Mouse (Mus musculus) hindbrain, embryonic 11.5 days (tissue): ENCODE measurements at regions not wholly inside any gene's neighbourhood (a gene's known extent, or its start where the extent isn't known, plus 50 kb on each side); places are given as distances from the start of the nearest gene placed in this dataset.

ENCODE experiments used
- ATAC-seq: fragments of 200-750 bp; cut with Nextera tagmentation; 2 replicates; pipeline ENCODE4 v1.8.0; 2017; ENCODE audit warnings: mild to moderate bottlenecking, moderate TSS enrichment, moderate library complexity; ENCODE audit not compliant: low FRiP score
- DNase-seq: peaks from one replicate; pipeline ENCODE4 v3.0.0-alpha.2; 2015; ENCODE audit warnings: low spot score
- H3K27ac ChIP-seq: fragments of 300-500 bp; sonication (generic); 2 replicates; pipeline ENCODE4 v1.5.1; 2014; ENCODE audit warnings: mild to moderate bottlenecking, low read depth, low read length
- H3K27me3 ChIP-seq: fragments of 300-500 bp; sonication (generic); 2 replicates; pipeline ENCODE4 v1.6.1; 2014; ENCODE audit warnings: mild to moderate bottlenecking, low read length, moderate library complexity, mixed read lengths; ENCODE audit not compliant: control insufficient read depth, insufficient read depth
- H3K36me3 ChIP-seq: fragments of 300-500 bp; sonication (generic); 2 replicates; pipeline ENCODE4 v1.6.1; 2014; ENCODE audit warnings: mild to moderate bottlenecking, low read length, moderate library complexity, mixed read lengths; ENCODE audit not compliant: control insufficient read depth, insufficient read depth
- H3K4me1 ChIP-seq: fragments of 300-500 bp; sonication (generic); replicated peaks from 2 replicates; pipeline ENCODE4 v1.6.1; 2014; ENCODE audit warnings: low read length, mixed read lengths; ENCODE audit not compliant: control insufficient read depth, insufficient read depth
- H3K4me2 ChIP-seq: fragments of 300-500 bp; sonication (generic); replicated peaks from 2 replicates; pipeline ENCODE4 v1.6.1; 2014; ENCODE audit warnings: mild to moderate bottlenecking, low read depth, low read length
- H3K4me3 ChIP-seq: fragments of 300-500 bp; sonication (generic); 2 replicates; pipeline ENCODE4 v1.5.1; 2014; ENCODE audit warnings: low read depth, low read length
- H3K9ac ChIP-seq: fragments of 300-500 bp; sonication (generic); 2 replicates; pipeline ENCODE4 v1.6.1; 2014; ENCODE audit warnings: low read depth, low read length
- H3K9me3 ChIP-seq: fragments of 300-500 bp; sonication (generic); 2 replicates; pipeline ENCODE4 v1.6.1; 2016; ENCODE audit warnings: low read length; ENCODE audit not compliant: control insufficient read depth
- WGBS: fragments of 180-500 bp; shearing (Covaris S2); extraction: QIAGEN DNeasy Blood & Tissue Kit; methylation state at CpG from one replicate; pipeline ENCODE4 v1.1.7; 2014; 5-methylcytosine and 5-hydroxymethylcytosine counted together

- WGBS = 90% methylated on average over 1 of the region's 1 CpGs
Observed at GRCm38 (mm10) chr17:42120759-42121158, 195.0 kb upstream of the Ptchd4 start.

DNA sequence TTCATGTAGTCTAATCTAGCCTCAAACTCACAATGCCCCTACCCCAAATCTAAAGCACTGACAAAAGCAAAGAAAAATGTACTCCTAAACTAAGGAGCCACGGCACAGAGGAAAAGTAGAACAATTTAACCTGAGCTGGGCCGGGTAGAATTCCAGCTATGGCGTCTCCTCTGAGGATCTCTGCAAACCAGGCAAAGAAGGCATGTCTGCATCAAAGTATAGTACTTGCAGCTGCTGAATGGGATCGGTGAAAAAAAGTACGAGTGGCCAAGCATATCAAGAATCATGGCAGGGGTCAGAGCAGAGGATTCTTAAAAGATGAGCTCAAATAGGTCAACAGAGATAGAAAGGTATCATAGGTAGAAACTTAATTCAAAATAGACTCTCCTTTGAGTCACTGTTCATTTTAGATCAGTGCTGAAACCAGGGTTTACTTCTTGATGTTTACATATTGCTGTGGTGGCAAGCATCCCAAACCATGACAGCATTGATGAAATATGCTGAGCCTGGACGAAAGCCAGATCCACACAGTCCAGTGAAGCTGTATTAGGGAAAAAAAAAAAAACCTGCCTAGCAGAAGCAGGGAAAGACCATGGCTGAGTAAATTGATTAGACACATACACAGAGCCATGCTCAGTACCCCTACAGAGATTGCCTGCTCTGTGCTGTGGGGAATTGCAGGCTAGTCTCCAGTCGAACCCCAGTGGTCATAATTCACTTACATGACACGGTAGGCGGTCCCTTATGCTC is 189.1 kb upstream of the Ptchd4 start:
- Histone ChIP-seq H3K4me2 (no peak overlapping the region), H3K27ac (no peak overlapping the region), H3K9ac (no peak overlapping the region), H3K4me3 (no peak overlapping the region), H3K36me3 (no peaks in the 10 kb centered on the region), H3K9me3 (no peaks in the 10 kb centered on the region), H3K4me1 (no peaks in the 10 kb centered on the region), H3K27me3 (no peaks in the 10 kb centered on the region)
- no peak for DNase-seq
- peak; percentile 38; the same call in 1 of the 2 replicates for ATAC-seq
- WGBS = 78% methylated on average over 9 of the region's 9 CpGs

More at GRCm38 (mm10) chr17:42120759-42121158, 195.0 kb upstream of the Ptchd4 start:
- Histone ChIP-seq H3K9ac (no peak overlapping the region), H3K4me2 (no peak overlapping the region), H3K4me3 (no peak overlapping the region), H3K27me3 (no peaks in the 10 kb centered on the region), H3K27ac (no peak overlapping the region), H3K9me3 (no peaks in the 10 kb centered on the region), H3K4me1 (no peaks in the 10 kb centered on the region), H3K36me3 (no peaks in the 10 kb centered on the region)
- no peak for DNase-seq
- ATAC-seq = no peak

GRCm38 (mm10) chr17:42169391-42170018 is 146.2 kb upstream of the Ptchd4 start:
- Histone ChIP-seq H3K9ac (no peak overlapping the region), H3K4me3 (no peak overlapping the region), H3K36me3 (no peaks in the 10 kb centered on the region), H3K4me1 (no peaks in the 10 kb centered on the region), H3K9me3 (no peaks in the 10 kb centered on the region), H3K4me2 (no peak overlapping the region), H3K27me3 (no peaks in the 10 kb centered on the region), H3K27ac (no peak overlapping the region)
- ATAC-seq (no peak), DNase-seq (no peak)
- WGBS = 88% methylated on average over 1 of the region's 1 CpGs

DNA sequence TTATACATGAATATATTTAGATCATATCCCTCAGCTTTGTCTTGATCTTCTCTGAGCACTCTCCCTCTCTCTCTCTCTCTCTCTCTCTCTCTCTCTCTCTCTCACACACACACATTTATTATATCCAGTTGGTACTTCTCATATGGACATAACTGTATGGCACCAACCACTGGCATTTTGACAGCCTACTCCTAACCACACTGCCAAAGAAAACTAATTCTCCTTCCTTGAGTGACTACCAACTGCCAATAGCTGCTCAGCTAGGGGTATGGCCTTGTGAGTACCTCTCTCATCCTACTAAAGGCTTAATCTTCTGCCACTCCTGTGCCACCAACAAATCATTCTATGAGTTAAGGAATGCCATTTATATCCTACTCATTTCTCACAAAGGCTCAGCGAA is 127.2 kb upstream of the Ptchd4 start:
- Histone ChIP-seq H3K4me1 (no peaks in the 10 kb centered on the region), H3K9me3 (no peaks in the 10 kb centered on the region), H3K4me3 (no peak overlapping the region), H3K9ac (no peak overlapping the region), H3K27ac (no peak overlapping the region), H3K27me3 (no peaks in the 10 kb centered on the region), H3K4me2 (no peak overlapping the region), H3K36me3 (no peaks in the 10 kb centered on the region)
- no peak for ATAC-seq
- 90% methylated on average over 1 of the region's 1 CpGs for WGBS
- DNase-seq = no peak

DNA sequence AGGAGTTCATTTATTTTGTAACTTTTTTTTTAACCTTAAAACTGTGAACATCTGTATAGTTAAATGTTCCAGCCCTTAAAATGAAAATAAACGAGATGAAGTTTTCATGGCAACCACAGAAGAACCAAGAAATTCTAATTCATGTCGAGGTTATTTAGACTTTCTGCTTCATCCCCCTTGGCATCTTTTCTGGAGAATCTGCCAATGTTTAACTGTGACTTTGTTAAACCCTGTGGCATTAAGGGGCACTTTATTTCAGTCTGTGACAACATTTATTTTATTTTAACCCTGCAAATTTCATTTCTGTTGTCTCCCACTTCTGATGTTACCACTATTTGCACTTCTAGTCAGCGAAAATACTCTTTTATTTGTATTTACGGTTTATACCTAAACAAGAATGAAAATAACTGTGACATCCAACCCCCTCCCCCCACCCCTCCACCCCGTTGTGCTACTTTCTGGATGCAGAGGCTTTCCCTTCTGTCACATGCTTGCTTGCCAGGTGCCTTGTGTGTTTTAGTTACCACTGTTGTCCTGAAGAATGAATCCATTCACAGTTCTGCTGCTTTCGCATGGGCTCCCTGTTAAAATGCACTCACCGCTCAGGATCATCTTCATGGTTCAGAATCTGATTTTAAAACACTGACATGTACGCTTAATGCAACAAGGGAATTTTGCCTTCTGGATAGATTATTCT is 125.4 kb upstream of the Ptchd4 start:
- H3K27ac ChIP-seq = no peak overlapping the region
- H3K36me3 ChIP-seq = no peaks in the 10 kb centered on the region
- H3K9ac ChIP-seq = no peak overlapping the region
- WGBS = 80% methylated on average over 8 of the region's 8 CpGs
- no peaks in the 10 kb centered on the region for H3K27me3 ChIP-seq
- no peak for DNase-seq
- H3K9me3 ChIP-seq = no peaks in the 10 kb centered on the region
- no peak overlapping the region for H3K4me2 ChIP-seq
- no peak overlapping the region for H3K4me3 ChIP-seq
- H3K4me1 ChIP-seq = no peaks in the 10 kb centered on the region
- ATAC-seq = no peak
